Mouse (Mus musculus): ENCODE measurements at regions not wholly inside any gene's neighbourhood (a gene's known extent, or its start where the extent isn't known, plus 50 kb on each side); places are given as distances from the start of the nearest gene placed in this dataset.

DNA sequence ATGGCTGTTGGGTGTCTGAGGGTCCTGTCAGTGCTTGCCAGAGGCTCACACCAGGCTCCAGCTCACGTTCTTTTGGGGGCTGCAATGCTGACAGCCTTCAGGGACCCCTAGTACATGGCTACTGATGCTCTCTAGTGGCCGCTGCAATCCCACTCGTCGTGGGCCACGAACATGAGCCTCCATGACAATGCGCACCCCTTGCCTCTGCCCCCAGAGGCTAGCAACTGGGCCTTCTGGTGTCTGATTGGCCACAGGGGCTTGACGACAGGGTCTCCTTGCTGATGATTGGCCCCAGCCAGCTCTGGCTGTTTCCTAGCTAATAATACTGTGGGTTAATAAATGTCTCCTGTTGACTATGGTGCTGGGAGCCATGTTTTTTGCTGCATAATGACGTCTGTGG is 61.1 kb downstream of the Rtl1 start:
- no peak for DNase-seq (ENCODE audit: low spot score)

DNA sequence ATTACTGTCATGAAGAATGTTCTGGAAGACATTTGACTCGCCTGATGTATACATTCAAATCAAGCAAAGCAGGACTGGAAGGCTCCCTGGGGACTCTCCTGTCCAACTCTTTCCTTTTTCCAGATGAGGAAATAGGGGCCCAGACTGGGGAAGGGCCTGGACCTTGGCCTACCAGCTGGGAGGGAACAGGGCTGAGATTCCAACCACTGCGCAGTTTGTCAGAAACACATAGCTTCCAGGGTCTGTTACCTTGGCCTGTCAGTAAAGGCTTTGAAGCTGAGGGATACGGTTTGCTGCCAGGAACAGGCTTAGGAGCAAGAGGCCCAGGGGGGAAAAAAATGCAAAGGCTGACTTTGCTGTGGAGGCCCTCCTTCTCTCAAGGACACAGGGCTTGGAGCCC is 61.5 kb downstream of the Rtl1 start:
- DNase-seq (ENCODE audit: low spot score), result no peak

DNA sequence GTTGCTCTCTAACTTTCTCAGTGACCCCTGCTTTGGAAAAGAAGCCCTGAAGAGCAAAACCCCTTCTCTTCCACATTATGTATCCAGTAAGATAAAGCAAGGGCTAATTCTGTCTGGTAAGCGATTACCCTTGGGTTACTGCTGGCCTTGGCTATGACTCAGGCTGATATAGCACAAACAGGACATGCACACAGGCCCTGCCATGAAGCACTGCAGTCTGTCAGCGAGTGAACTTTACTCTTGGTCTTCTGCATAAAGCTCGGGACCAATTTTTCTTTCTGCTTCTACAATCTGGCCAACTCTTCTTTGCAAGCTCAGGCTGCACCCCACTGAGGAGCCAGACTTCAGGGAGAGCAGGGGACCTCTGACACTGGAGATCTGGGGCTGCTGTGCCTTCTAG is 63.6 kb downstream of the Rtl1 start:
- DNase-seq (ENCODE audit: low spot score), result no peak

GRCm38 (mm10) chr12:109532392-109532791 is 67.7 kb downstream of the Rtl1 start:
- DNase-seq (ENCODE audit: low spot score), result no peak

- no peak for DNase-seq (ENCODE audit: low spot score)
Observed at GRCm38 (mm10) chr12:109531347-109532023, 68.6 kb downstream of the Rtl1 start.

DNA sequence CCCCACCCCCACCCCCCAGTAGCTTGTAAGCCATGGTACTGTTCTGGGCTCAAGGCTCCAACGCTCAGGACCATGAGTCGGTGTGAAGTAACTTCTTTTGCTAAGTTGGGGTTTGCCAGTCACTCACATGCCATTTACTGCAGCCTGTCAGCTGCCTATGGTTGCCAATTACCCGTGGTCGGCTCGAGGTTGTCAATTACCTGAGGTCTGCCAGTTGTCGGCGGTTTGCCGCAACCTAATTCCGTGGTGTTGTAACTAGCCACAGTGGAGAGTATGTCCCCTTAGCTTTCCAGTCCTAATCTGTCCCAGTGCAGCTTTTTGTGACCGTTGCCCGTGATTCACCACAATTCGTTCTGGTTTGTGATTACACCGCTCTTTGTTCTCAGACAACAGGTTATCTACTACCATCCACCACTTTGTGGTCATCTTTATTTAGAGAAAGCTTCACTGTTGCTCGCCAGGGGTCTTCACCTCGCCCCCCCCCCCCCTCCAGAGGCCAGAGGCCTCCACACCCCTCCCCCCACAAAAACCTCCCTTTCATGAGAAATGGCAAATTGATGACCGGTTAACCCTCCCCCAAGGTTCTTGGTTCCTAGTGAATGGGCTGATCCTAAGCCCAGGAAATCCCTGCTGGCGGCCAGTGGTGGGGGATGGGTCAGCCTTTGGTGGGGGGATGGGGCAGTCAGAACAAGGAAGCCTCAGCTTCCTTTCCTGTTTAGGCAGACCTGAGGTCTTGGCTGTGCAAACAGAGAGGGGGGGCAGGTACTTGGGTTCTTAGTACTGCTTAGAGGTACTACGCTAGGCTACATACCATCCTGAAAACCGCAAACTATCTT is 69.7 kb downstream of the Rtl1 start:
- DNase-seq (ENCODE audit: low spot score), result no peak

- DNase-seq (ENCODE audit: low spot score), result no peak
Observed at GRCm38 (mm10) chr12:109529501-109529900, 70.6 kb downstream of the Rtl1 start.

DNA sequence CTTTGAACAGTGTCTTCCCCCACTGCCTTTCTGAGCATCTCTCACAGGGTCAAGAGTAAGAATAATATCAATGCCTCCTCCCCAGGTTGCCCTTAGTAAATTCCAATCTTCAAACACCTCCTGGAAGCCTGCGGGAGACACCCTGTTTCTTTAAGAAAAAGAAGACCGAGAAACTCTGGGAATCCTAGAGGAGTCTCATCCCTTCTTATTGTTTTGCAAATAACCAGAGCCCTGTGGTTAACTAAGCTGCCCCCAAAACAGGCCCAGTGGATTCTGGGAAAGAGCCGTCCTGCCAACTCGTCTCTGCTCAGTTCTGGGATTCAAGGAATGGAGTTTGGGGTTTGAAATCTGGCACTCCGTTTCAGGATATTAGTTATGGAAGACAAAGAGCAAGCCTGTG is 71.2 kb downstream of the Rtl1 start:
- DNase-seq (ENCODE audit: low spot score), result no peak

- peak; percentile 41 for DNase-seq (ENCODE audit: low spot score)
Observed at GRCm38 (mm10) chr12:109528263-109528545, 71.9 kb downstream of the Rtl1 start.

GRCm38 (mm10) chr12:109527414-109528262 is 72.5 kb downstream of the Rtl1 start:
- no peak for DNase-seq (ENCODE audit: low spot score)

- DNase-seq (ENCODE audit: low spot score), result no peak
Observed at GRCm38 (mm10) chr12:109525613-109526012, 73.0 kb downstream of the Dlk1 start.

- no peak for DNase-seq (ENCODE audit: low spot score)
Observed at GRCm38 (mm10) chr12:109521199-109521780, 68.7 kb downstream of the Dlk1 start.

DNA sequence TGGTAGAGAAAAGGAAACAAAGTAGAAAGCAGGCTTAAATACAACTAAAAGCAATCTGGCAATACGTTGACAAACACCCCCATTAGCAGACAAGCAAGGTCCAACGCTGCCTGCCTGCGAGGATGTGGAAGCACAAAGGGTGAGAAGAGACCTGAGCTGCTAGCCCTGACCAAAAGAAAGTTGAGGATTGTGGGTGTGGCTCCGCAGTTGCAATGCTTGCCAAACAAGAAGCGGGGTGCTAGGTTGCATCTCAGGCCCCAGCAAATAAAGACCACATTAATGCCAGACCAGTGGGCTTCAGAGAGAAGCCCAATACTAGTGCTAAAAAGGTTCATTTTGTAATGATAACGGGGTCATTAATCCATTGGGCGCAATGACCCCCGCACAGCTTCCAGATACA is 67.8 kb downstream of the Dlk1 start:
- DNase-seq (ENCODE audit: low spot score), result no peak

- DNase-seq (ENCODE audit: low spot score), result no peak
Observed at GRCm38 (mm10) chr12:109519838-109520237, 67.2 kb downstream of the Dlk1 start.

DNA sequence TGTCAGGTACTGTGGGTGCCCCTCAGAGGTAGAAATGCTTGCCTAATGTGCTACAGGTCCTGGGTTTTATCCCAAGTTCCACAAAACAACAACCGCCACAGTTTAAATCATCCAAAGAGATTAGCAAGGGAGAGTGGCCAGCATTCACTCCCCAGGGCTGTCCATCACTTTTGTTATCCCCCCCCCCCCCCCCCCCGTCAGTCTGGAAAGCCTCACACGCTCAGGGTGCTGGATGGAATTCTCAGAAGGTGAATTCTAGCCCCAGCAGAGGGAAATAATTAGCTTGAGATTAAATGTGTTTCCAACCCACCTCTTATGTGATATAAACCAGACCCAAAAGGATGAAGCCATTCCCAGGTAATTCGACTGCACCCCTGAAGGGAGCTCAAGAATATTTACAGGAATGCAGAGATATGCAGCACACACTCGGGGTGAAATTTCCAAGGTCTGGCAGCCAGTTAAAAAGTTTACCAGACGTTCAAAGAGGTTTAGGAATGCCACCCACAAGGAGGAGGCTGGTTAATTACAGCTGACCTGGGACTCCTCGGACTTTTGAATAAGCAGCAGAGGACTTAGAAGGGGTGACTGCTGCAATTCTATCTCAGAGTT is 65.9 kb downstream of the Dlk1 start:
- DNase-seq (ENCODE audit: low spot score), result no peak

- DNase-seq (ENCODE audit: low spot score), result no peak
Observed at GRCm38 (mm10) chr12:109517764-109518163, 65.1 kb downstream of the Dlk1 start.

DNA sequence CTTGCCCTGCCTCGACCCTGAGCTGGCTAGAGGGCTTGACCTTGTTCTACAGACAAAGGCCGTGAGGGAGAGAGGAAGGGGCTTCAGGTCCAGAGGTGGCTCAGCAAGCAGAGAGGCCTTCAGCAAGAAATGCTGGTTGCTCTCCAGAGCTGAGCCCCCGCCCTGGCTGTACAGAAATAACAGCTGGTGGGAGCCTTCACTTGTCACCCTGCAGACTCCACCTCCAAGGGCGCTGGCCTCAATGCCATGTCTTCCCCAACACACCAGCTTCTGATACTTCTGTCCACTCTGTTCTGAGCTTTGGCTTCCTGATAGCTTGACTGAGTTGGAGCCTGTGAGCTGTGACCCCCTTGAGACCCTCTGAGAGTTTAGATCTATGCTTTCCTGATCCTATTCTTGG is 64.3 kb downstream of the Dlk1 start:
- DNase-seq (ENCODE audit: low spot score), result no peak

GRCm38 (mm10) chr12:109514292-109514818 is 61.7 kb downstream of the Dlk1 start:
- DNase-seq (ENCODE audit: low spot score), result no peak
